Mouse (Mus musculus) testis, adult 2 months (tissue): Measurements from ENCODE around the gene Tmem247.

ENCODE experiments used
- CTCF ChIP-seq: fragments of 200-500 bp; IDR thresholded peaks from 2 replicates; pipeline ENCODE4 v1.5.1; 2012; ENCODE audit warnings: low read depth, mild to moderate bottlenecking, inconsistent platforms, low read length, moderate library complexity; ENCODE audit not compliant: control insufficient read depth, insufficient read depth, insufficient replicate concordance
- POLR2A ChIP-seq: fragments of 200-500 bp; IDR thresholded peaks from 2 replicates; pipeline ENCODE4 v1.6.1; 2012; ENCODE audit warnings: low read depth, mild to moderate bottlenecking, inconsistent platforms, low read length, moderate library complexity; ENCODE audit not compliant: control insufficient read depth

DNA sequence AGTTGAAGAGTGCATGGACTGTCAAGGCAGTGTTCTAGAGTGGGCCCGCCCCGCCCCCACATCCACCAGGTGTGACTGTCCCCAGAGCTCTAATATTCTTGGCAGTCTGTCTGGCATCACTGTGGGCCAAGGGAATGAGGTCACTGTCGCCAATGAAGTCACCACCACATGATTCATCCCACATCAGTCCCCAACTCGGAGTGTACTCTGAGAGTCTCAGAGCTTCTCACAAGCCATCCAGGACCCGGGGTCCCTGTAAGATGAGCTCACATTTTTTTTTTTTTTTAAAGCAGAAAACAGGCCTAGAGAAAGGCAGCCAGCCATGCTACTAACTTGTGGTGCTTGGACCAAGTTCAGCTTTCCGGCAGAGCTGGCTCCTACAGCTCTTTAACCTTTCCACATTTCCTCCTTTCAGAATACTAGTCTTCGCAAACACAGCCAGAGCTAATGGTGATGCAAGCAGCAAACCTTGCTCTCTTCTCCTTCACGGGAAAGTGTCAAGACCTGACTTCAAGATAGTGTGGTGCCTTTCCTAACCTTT lies 44.2 kb downstream of the Tmem247 start:
- no peak for TF ChIP-seq CTCF
- TF ChIP-seq POLR2A, result no peak
